Mouse (Mus musculus): ENCODE data around the gene Paox. TPM values are rescaled to one million over a fixed set of nuclear protein-coding genes. Genes with fewer than 3 reads are reported as not detected.

The Paox gene
- polyA plus RNA-seq, 1 experiment = 9.8 TPM

GRCm38 (mm10) chr7:140092924-140093528, 22.6 kb upstream of the Paox start, which contains the start of gene Prap1:
Prap1 (plus strand) TSS chr7:140093395.
- H3K4me3 ChIP-seq (ENCODE audit: insufficient read depth, low read length) = no peak within 1 kb of the TSS
- H3K4me1 ChIP-seq (ENCODE audit: control insufficient read depth, insufficient read depth, low read length) = no peaks in the 10 kb centered on the region
- H3K27ac ChIP-seq (ENCODE audit: insufficient read depth, low read length) = no peak within 1 kb of the TSS
- no peak for TF ChIP-seq CTCF (IDR thresholded peaks at IDR 0.05; ENCODE audit: borderline replicate concordance, insufficient read depth, low read length)

DNA sequence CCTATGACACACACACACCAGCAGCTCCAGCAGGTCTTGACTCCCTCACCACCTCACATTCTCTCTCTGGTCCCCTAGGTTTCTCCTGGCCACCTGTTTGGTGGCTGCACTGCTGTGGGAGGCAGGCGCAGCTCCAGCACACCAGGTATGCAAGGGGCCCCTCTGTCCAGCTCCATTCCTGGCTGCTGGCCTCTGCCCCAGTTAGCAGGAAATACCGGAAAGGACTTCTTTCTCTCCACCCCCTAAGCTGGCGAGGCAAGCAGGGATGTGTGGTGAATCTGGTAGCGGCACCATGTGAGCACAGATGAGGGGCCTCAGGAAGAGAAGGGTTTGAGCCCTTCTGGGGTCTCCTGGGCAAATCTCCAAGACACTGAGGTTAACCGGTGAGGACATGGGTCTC, 20.6 kb upstream of the Paox start:
- H3K4me3 ChIP-seq (ENCODE audit: insufficient read depth, low read length) = no peak overlapping the region
- H3K27ac ChIP-seq (ENCODE audit: insufficient read depth, low read length) = no peak overlapping the region
- no peak for TF ChIP-seq CTCF (IDR thresholded peaks at IDR 0.05; ENCODE audit: borderline replicate concordance, insufficient read depth, low read length)
- no peaks in the 10 kb centered on the region for H3K4me1 ChIP-seq (ENCODE audit: control insufficient read depth, insufficient read depth, low read length)

GRCm38 (mm10) chr7:140095556-140095955, 20.0 kb upstream of the Paox start:
- Histone ChIP-seq H3K4me3 (ENCODE audit: insufficient read depth, low read length) (no peak overlapping the region), H3K4me1 (ENCODE audit: control insufficient read depth, insufficient read depth, low read length) (no peaks in the 10 kb centered on the region)
- TF ChIP-seq CTCF (IDR thresholded peaks at IDR 0.05; ENCODE audit: borderline replicate concordance, insufficient read depth, low read length) = no peak
- no peak for TF ChIP-seq POLR2A (IDR thresholded peaks at IDR 0.05; ENCODE audit: low read depth, low read length)

GRCm38 (mm10) chr7:140096055-140096454, 19.5 kb upstream of the Paox start:
- no peak for TF ChIP-seq POLR2A (IDR thresholded peaks at IDR 0.05; ENCODE audit: low read depth, low read length)
- no peak for TF ChIP-seq CTCF (IDR thresholded peaks at IDR 0.05; ENCODE audit: borderline replicate concordance, insufficient read depth, low read length)
- Histone ChIP-seq H3K4me1 (ENCODE audit: control insufficient read depth, insufficient read depth, low read length) (no peaks in the 10 kb centered on the region), H3K27ac (ENCODE audit: insufficient read depth, low read length) (no peak overlapping the region), H3K4me3 (ENCODE audit: insufficient read depth, low read length) (no peak overlapping the region)

More at GRCm38 (mm10) chr7:140095556-140095955, 20.0 kb upstream of the Paox start:
- H3K27ac ChIP-seq (ENCODE audit: insufficient read depth, low read length) = no peak overlapping the region

- no peak overlapping the region for H3K27ac ChIP-seq (ENCODE audit: insufficient read depth, low read length)
- no peak for TF ChIP-seq POLR2A (IDR thresholded peaks at IDR 0.05; ENCODE audit: low read depth, low read length)
- no peak for TF ChIP-seq CTCF (IDR thresholded peaks at IDR 0.05; ENCODE audit: borderline replicate concordance, insufficient read depth, low read length)
- no peaks in the 10 kb centered on the region for H3K4me1 ChIP-seq (ENCODE audit: control insufficient read depth, insufficient read depth, low read length)
- H3K4me3 ChIP-seq (ENCODE audit: insufficient read depth, low read length) = no peak overlapping the region
Measured at GRCm38 (mm10) chr7:140098466-140098865, 17.1 kb upstream of the Paox start.

DNA sequence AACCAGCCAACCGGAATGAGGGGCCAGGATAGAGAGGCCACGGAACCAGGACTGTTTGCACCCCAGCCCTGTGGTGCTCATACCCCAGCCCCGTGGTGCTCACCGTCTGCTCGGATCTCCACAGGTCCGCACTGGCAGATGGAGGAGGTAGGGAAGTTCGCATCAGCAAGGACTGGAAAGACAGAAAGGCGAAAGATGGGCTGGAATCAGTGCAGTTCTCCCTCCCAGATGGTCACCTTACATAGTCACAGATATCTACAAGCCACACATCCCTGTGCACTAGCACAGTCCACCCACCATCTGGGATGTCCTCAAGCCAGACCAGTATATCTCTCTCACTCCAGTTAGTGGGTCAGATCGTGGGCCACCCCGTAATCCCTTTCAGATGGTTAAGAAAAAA, 14.1 kb upstream of the Paox start:
- no peaks in the 10 kb centered on the region for H3K4me1 ChIP-seq (ENCODE audit: control insufficient read depth, insufficient read depth, low read length)
- no peak overlapping the region for H3K4me3 ChIP-seq (ENCODE audit: insufficient read depth, low read length)
- no peak for TF ChIP-seq POLR2A (IDR thresholded peaks at IDR 0.05; ENCODE audit: low read depth, low read length)
- no peak for TF ChIP-seq CTCF (IDR thresholded peaks at IDR 0.05; ENCODE audit: borderline replicate concordance, insufficient read depth, low read length)
- no peak overlapping the region for H3K27ac ChIP-seq (ENCODE audit: insufficient read depth, low read length)

DNA sequence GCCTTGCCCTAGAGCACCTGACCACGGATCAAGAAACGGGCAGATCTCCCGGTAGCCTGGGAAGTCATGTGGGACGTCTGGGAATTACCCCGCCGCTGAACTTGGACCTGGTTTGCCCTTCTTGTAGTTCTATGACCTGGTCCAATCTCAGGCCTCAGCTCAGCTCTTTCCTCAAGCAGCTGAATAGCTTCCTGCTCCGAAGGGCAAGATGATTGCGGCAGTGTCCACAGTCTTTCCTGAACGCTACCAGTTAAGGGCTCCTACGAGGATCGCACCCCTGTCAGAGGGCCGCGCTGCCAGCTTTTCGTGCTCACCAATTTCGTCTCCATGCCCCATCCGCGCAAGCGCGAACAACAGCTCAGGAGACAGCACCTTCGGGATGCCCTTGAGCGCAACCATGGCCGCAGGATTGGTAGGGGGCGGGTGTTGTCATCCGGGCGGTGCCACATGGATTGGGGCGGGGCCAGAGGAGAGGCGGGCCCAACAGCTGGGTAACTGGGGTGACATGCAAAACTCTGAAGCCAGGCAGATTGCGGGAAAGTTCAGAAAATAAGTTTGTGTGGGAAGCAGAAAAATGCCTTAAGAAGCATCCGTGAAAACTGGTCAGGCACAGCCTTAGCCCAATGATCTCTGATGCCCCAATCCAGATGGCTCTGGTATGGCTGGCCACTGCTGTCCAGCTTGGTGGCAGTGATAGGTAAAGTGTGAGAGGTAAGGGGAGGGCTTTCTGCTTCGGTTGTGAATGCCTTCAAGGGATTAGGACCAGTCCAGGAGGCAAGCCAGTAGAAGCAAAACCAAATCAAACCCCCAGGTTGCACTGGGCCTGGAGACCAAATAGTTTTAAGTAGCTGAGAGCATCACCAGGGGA, 13.4 kb upstream of the Paox start, which contains the start of gene Fuom:
Fuom (minus strand) TSS at position 449 of the 868 bp plus-strand sequence.
- Histone ChIP-seq H3K27ac (ENCODE audit: insufficient read depth, low read length) (no peak within 1 kb of the TSS), H3K4me3 (ENCODE audit: insufficient read depth, low read length) (peak within 1 kb of the TSS; percentile 38), H3K4me1 (ENCODE audit: control insufficient read depth, insufficient read depth, low read length) (no peaks in the 10 kb centered on the region)
- no peak for TF ChIP-seq CTCF (IDR thresholded peaks at IDR 0.05; ENCODE audit: borderline replicate concordance, insufficient read depth, low read length)
- TF ChIP-seq POLR2A (IDR thresholded peaks at IDR 0.05; ENCODE audit: low read depth, low read length) = peak; percentile 65

GRCm38 (mm10) chr7:140104009-140104408, 11.6 kb upstream of the Paox start:
- no peak for TF ChIP-seq CTCF (IDR thresholded peaks at IDR 0.05; ENCODE audit: borderline replicate concordance, insufficient read depth, low read length)
- Histone ChIP-seq H3K27ac (ENCODE audit: insufficient read depth, low read length) (no peak overlapping the region), H3K4me3 (ENCODE audit: insufficient read depth, low read length) (no peak overlapping the region), H3K4me1 (ENCODE audit: control insufficient read depth, insufficient read depth, low read length) (no peaks in the 10 kb centered on the region)

DNA sequence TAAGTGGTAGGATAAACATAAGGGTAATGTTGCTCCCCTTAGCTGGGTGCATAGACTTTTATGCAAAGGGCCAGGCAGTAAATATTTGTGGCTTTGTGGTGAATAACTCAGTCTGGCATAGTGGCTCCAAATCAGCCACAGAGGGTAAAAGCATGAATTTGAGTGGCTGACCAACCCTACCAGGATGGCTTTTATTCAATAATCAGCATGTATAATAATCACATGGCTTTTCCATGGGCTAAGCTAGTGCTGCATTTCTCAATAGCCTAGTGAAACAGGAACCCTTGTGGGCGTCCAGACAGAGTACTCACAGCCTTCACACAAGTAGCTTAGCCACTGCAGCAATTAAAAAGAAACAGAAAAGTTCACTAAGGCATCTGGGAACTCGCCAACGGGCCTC, 3.7 kb upstream of the Paox start:
- H3K27ac ChIP-seq (ENCODE audit: insufficient read depth, low read length) = peak overlapping the region; percentile 4; the same call in 1 of the 2 replicates
- H3K4me1 ChIP-seq (ENCODE audit: control insufficient read depth, insufficient read depth, low read length) = no peaks in the 10 kb centered on the region; the same call in 1 of the 2 replicates
- no peak overlapping the region for H3K4me3 ChIP-seq (ENCODE audit: insufficient read depth, low read length)
- TF ChIP-seq POLR2A (IDR thresholded peaks at IDR 0.05; ENCODE audit: low read depth, low read length) = no peak

DNA sequence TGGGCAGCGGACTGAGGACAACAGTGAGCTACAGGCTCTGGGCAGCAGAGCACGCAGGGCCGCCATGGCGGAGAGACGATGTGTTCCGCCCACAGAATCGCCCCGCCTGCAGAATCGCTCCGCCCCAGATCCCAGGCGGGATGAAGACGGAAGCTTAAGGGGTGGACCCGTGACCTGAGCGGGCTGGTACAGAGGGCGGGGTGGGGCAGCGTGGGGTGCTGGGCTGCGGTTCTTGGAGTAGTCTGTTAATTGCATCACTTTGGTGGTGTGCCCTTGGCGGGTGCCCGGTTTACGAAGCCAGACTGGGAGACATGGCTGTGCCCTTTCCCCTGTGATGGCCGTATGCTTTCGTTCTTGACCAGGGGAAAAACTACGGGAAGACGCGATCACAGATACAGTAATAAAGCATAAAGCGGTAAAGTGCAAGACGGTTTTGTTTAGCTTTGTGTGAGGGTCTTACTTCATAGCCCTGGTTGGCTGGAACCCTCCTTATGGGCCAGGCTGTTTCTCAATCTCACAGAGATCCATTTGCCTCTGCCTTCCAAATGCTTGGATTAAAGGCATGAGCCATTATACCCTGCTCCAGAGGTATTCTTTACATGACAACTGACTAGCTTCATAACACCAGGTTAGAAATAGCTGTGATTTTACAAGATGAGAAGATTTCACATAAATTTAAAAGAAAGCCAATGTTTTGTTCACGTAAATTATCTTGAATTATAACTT, 893 bp downstream of the Paox start, which contains the start of gene Echs1:
Echs1 (minus strand) TSS at position 148 of the 726 bp plus-strand sequence.
- peak within 1 kb of the TSS; percentile 94 for H3K27ac ChIP-seq (ENCODE audit: insufficient read depth, low read length)
- peak within 1 kb of the TSS; percentile 80 for H3K4me3 ChIP-seq (ENCODE audit: insufficient read depth, low read length)
- no peak for TF ChIP-seq CTCF (IDR thresholded peaks at IDR 0.05; ENCODE audit: borderline replicate concordance, insufficient read depth, low read length)
- TF ChIP-seq POLR2A (IDR thresholded peaks at IDR 0.05; ENCODE audit: low read depth, low read length) = peak; percentile 89

More for the DNA sequence above, 893 bp downstream of the Paox start, which contains the start of gene Echs1:
- H3K4me1 ChIP-seq (ENCODE audit: control insufficient read depth, insufficient read depth, low read length) = no peaks in the 10 kb centered on the region

Measured in embryonic fibroblast, embryonic 13.5 days (primary cell).